Mouse (Mus musculus): ENCODE data around the gene Rheb. TPM values are rescaled to one million over a fixed set of nuclear protein-coding genes. Genes with fewer than 3 reads are reported as not detected.

The Rheb gene
- total RNA-seq (2021) = 10 to 100 TPM; 76.9 to 87.4 TPM
- 29.1 and 51.5 TPM in 2 replicates for polyA plus RNA-seq (2012; rRNA removed)
- long read RNA-seq, transcript Rheb-201 (8 exons, 1,784 nt) = major isoform, 149 of 154 reads
- long read RNA-seq, partial matches to known transcripts = 0 of 154 reads
- long read RNA-seq, other reads (novel, unspliced or antisense) = 5 of 154 reads

- intact Hi-C loops (cut with DNase I) = loop anchor here (2.0 to 5.0 kb wide), 3 partner anchors 66 to 170 kb away; partner anchors contain the start of gene Nub1
- no peak; the same call in 1 of the 2 replicates for TF ChIP-seq CTCF (IDR thresholded peaks at IDR 0.05)
- peak; percentile 88 for TF ChIP-seq POLR2A (IDR thresholded peaks at IDR 0.05; ENCODE audit: insufficient read depth, low read depth, low read length)
- peak; percentile 86 for TF ChIP-seq EP300 (IDR thresholded peaks at IDR 0.05; ENCODE audit: insufficient read depth, low read depth, low read length)
Observed at GRCm38 (mm10) chr5:24842274-24843102, at the start of gene Rheb. Gene Rheb (minus strand): TSS chr5:24842624.

GRCm38 (mm10) chr5:24889860-24890259, 47.4 kb upstream of the Rheb start:
- Histone ChIP-seq H3K79me2 (replicated peaks; ENCODE audit: control insufficient read depth, insufficient read depth, low read length) (no peaks in the 10 kb centered on the region), H3K9ac (ENCODE audit: low read depth, low read length) (no peak overlapping the region), H3K4me1 (ENCODE audit: control insufficient read depth, insufficient read depth, low read length) (0 out of 2 replicates have a peak, but pooled peaks cover 1% of the 10 kb centered on the region), H3K27ac (no peak overlapping the region; the same call in 1 of the 2 replicates), H3K36me3 (ENCODE audit: control insufficient read depth, insufficient read depth, low read length) (no peaks in the 10 kb centered on the region), H3K4me3 (no peak overlapping the region), H3K27me3 (ENCODE audit: control insufficient read depth, insufficient read depth, low read length) (no peaks in the 10 kb centered on the region)
- no peak for DNase-seq
- 57% methylated on average over 9 of the region's 9 CpGs for WGBS
- TF ChIP-seq POLR2A (IDR thresholded peaks at IDR 0.05; ENCODE audit: insufficient read depth, low read depth, low read length) (no peak), CTCF (IDR thresholded peaks at IDR 0.05) (no peak), EP300 (IDR thresholded peaks at IDR 0.05; ENCODE audit: insufficient read depth, low read depth, low read length) (0 out of 2 replicates have a peak, but pooled peaks have one; percentile 13)
- intact Hi-C loops (cut with DNase I) = no loop called here

More at GRCm38 (mm10) chr5:24842274-24843102, at the start of gene Rheb:
- peaks cover 12% of the 10 kb centered on the region for H3K36me3 ChIP-seq (ENCODE audit: control insufficient read depth, insufficient read depth, low read length)
- H3K4me3 ChIP-seq = peak within 1 kb of the TSS; percentile 98
- no peaks in the 10 kb centered on the region for H3K27me3 ChIP-seq (ENCODE audit: control insufficient read depth, insufficient read depth, low read length)
- WGBS = under 1% methylated on average over 90 of the region's 92 CpGs
- peak; percentile 97 to 99 for DNase-seq
- H3K27ac ChIP-seq = peak within 1 kb of the TSS; percentile 99
- H3K4me1 ChIP-seq (ENCODE audit: control insufficient read depth, insufficient read depth, low read length) = peaks cover 11% of the 10 kb centered on the region
- peaks cover 8% of the 10 kb centered on the region; the same call in 1 of the 2 replicates for H3K79me2 ChIP-seq (replicated peaks; ENCODE audit: control insufficient read depth, insufficient read depth, low read length)
- H3K9ac ChIP-seq (ENCODE audit: low read depth, low read length) = peak within 1 kb of the TSS; percentile 95

- H3K4me3 ChIP-seq = no peak overlapping the region
- intact Hi-C loops (cut with DNase I) = no loop called here
- H3K27me3 ChIP-seq (ENCODE audit: control insufficient read depth, insufficient read depth, low read length) = no peaks in the 10 kb centered on the region
- H3K27ac ChIP-seq = no peak overlapping the region; the same call in 1 of the 2 replicates
- WGBS = 75% methylated on average over 11 of the region's 11 CpGs
- H3K79me2 ChIP-seq (replicated peaks; ENCODE audit: control insufficient read depth, insufficient read depth, low read length) = no peaks in the 10 kb centered on the region
- TF ChIP-seq POLR2A (IDR thresholded peaks at IDR 0.05; ENCODE audit: insufficient read depth, low read depth, low read length) (no peak), EP300 (IDR thresholded peaks at IDR 0.05; ENCODE audit: insufficient read depth, low read depth, low read length) (no peak), CTCF (IDR thresholded peaks at IDR 0.05) (no peak)
- no peak overlapping the region for H3K9ac ChIP-seq (ENCODE audit: low read depth, low read length)
- H3K4me1 ChIP-seq (ENCODE audit: control insufficient read depth, insufficient read depth, low read length) = no peaks in the 10 kb centered on the region
- no peak for DNase-seq
- no peaks in the 10 kb centered on the region for H3K36me3 ChIP-seq (ENCODE audit: control insufficient read depth, insufficient read depth, low read length)
Observed at GRCm38 (mm10) chr5:24888874-24889591, 46.6 kb upstream of the Rheb start.

- intact Hi-C loops (cut with DNase I) = no loop called here
- TF ChIP-seq EP300 (IDR thresholded peaks at IDR 0.05; ENCODE audit: insufficient read depth, low read depth, low read length) (no peak), POLR2A (IDR thresholded peaks at IDR 0.05; ENCODE audit: insufficient read depth, low read depth, low read length) (no peak), CTCF (IDR thresholded peaks at IDR 0.05) (no peak)
- Histone ChIP-seq H3K4me1 (ENCODE audit: control insufficient read depth, insufficient read depth, low read length) (no peaks in the 10 kb centered on the region), H3K27me3 (ENCODE audit: control insufficient read depth, insufficient read depth, low read length) (no peaks in the 10 kb centered on the region), H3K4me3 (no peak overlapping the region), H3K27ac (no peak overlapping the region), H3K9ac (ENCODE audit: low read depth, low read length) (no peak overlapping the region), H3K79me2 (replicated peaks; ENCODE audit: control insufficient read depth, insufficient read depth, low read length) (no peaks in the 10 kb centered on the region), H3K36me3 (ENCODE audit: control insufficient read depth, insufficient read depth, low read length) (no peaks in the 10 kb centered on the region)
- WGBS = 67% methylated on average over 8 of the region's 8 CpGs
- no peak for DNase-seq
Observed at GRCm38 (mm10) chr5:24887271-24887670, 44.8 kb upstream of the Rheb start.

- H3K4me1 ChIP-seq (ENCODE audit: control insufficient read depth, insufficient read depth, low read length) = no peaks in the 10 kb centered on the region
- H3K27ac ChIP-seq = no peak overlapping the region
- H3K79me2 ChIP-seq (replicated peaks; ENCODE audit: control insufficient read depth, insufficient read depth, low read length) = no peaks in the 10 kb centered on the region
- no peak for DNase-seq
- TF ChIP-seq CTCF (IDR thresholded peaks at IDR 0.05) (no peak), EP300 (IDR thresholded peaks at IDR 0.05; ENCODE audit: insufficient read depth, low read depth, low read length) (no peak), POLR2A (IDR thresholded peaks at IDR 0.05; ENCODE audit: insufficient read depth, low read depth, low read length) (no peak)
- intact Hi-C loops (cut with DNase I) = no loop called here
- WGBS = 79% methylated on average over 4 of the region's 4 CpGs
- H3K36me3 ChIP-seq (ENCODE audit: control insufficient read depth, insufficient read depth, low read length) = no peaks in the 10 kb centered on the region
- no peak overlapping the region for H3K9ac ChIP-seq (ENCODE audit: low read depth, low read length)
- no peaks in the 10 kb centered on the region for H3K27me3 ChIP-seq (ENCODE audit: control insufficient read depth, insufficient read depth, low read length)
- H3K4me3 ChIP-seq = no peak overlapping the region
Observed at GRCm38 (mm10) chr5:24878713-24879112, 36.3 kb upstream of the Rheb start.
